Mouse (Mus musculus) gastrocnemius, postnatal 10 days (tissue): ENCODE data around the gene Pheta1. TPM values are rescaled to one million over a fixed set of nuclear protein-coding genes. Genes with fewer than 3 reads are reported as not detected.

Source experiments
- DNase-seq: peaks from one replicate; pipeline ENCODE4 v3.0.0; 2021; ENCODE audit warnings: mixed read lengths
- total RNA-seq, 2 experiments: library from RNA; stranded (reverse); gene quantifications; 2 replicates each; pipeline ENCODE4 v1.2.3; 2021

Pheta1 gene
- total RNA-seq, 2 experiments from 2014 or later: 6.4 to 7.6 TPM

- DNase-seq: no peak
Measured at GRCm38 (mm10) chr5:121824121-121824520, 24.7 kb upstream of the Pheta1 start.

GRCm38 (mm10) chr5:121825606-121826005 lies 23.2 kb upstream of the Pheta1 start:
- peak; percentile 2 for DNase-seq

- DNase-seq: no peak
Measured at GRCm38 (mm10) chr5:121827876-121828275, 20.9 kb upstream of the Pheta1 start.

DNA sequence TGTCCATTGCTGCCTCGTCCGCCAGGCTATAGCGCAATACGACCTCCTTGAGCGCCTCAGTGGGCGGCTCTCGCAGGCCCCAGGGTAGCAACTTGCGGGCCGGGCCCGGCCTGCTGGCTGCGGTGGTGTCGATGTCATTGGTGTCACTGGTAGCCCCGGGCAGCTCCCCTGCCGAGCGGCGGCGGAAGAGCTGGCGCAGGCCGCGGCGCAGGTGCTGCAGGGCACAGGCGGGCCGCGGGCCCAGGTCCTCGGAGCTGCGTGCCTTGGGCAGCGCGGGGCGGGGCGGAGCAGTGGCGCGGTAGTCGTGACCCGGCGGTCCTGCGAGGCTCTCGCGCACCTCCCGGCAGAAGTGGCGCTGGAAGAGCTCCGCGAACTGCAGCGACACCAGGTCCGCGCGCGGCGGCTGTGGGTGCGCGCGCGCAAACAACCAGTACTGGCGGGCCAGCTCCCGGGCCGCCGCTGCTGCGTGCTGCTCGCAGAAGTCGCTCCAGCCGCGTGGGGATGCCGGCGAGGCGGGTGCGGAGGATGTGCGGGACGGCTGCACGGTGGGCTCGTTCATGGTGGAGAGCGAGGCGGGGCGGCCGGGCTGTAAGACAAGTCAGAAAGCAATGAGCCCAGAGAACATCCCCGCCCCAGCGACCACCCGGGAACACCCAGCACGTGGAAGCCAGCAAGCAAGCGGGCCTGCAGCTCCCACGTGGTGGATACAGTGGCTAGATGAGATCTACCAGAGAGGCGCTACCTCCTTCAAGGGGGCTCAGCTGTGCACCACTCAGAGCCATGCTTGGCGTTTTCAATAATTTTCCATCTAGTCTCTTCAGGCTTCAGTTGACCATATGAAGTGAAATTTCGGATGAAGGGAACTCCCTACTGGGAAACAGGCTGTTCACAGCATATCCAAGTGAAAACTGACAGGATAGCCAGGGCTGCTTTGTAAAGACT lies 20.0 kb upstream of the Pheta1 start:
- DNase-seq: peak; percentile 56

GRCm38 (mm10) chr5:121831002-121831601 lies 17.7 kb upstream of the Pheta1 start:
- no peak for DNase-seq

DNA sequence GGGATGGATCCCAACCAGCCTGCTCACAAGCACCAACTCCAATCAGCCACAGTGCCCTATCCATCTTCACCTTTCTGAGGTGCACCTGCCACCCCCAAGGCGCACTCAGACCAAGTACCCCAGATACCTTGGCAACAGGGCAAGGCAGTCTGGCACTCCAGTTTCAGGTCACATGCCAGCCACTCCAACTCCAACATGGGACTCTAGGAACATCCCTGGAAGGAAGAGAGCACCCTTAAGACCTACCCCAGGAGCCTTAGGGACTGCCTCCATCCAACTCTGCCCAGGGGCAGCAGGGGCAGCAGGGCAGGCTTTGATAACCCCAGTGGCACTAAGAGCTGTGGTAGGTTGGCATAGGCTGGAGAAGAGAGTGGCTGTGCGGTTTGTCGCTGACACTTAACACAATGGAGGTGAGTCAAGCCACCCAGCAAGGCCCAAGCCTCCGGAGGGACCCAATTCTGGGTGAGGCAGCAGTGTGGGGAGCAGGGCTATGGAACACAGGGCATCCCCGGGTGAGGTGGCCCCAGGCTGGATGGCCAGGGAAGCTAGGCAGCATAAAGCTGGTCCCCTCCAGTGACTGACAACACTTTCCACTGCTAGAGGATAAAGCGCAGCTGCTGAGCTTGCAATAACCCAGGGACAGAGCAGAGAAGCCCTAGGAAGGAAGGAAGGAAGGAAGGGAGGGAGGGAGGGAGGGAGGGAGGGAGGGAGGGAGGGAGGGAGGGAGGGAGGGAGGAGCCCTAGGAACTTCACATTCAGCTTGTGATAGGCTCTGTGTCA lies 16.2 kb upstream of the Pheta1 start:
- DNase-seq: no peak

DNA sequence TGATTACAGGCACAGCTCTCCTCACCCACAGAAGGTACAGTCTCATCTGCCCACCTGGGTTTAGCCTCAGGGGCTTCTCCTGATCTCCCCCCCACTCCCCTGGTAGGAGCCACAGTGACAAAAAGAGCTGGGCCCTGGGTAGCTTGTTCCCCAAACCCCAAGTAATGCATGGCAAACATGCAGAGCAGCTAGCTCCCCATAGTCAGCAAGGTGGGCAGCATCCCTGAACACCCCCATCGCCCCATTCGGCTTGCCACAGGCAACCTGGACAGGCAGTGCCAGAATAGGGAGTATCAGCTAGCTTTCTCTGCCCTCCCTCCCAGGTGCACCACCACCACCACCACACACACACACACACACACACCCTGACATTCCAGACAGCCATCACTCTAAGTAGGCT lies 15.6 kb upstream of the Pheta1 start:
- no peak for DNase-seq

DNA sequence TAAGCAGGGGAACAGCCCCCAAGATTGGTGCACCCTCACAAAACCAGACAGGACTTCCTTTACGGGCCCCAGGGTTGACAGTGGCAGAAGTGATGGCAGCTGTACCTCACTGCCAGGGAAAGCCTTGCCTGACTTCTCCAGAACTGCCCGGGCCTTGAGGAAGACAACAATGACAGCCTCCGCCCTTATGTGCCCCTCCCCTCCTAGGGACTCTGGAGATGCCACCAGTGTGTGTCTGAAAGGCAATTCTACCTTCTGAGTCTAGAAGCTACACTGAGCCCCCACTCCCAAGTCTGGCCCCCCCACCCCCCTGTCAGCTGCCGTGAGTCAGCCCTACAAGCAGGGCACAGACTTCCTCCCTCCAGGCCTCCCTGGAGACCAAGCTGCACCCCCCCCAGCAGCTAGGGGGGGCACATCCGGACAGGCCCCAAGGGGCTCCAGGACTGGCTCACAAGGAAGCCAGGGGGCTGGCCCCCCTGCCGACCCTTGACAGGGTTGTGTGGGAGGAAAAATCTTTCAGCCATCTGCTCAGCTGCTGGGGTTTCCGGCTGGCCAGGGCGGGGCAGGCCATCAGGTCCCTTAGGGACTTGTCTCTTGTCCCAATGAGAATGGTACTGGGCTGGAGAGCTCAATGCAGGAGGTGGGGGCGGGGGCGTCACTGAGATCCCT lies 15.1 kb upstream of the Pheta1 start:
- peak; percentile 47 for DNase-seq

GRCm38 (mm10) chr5:121834241-121834606 lies 14.6 kb upstream of the Pheta1 start:
- no peak for DNase-seq

DNA sequence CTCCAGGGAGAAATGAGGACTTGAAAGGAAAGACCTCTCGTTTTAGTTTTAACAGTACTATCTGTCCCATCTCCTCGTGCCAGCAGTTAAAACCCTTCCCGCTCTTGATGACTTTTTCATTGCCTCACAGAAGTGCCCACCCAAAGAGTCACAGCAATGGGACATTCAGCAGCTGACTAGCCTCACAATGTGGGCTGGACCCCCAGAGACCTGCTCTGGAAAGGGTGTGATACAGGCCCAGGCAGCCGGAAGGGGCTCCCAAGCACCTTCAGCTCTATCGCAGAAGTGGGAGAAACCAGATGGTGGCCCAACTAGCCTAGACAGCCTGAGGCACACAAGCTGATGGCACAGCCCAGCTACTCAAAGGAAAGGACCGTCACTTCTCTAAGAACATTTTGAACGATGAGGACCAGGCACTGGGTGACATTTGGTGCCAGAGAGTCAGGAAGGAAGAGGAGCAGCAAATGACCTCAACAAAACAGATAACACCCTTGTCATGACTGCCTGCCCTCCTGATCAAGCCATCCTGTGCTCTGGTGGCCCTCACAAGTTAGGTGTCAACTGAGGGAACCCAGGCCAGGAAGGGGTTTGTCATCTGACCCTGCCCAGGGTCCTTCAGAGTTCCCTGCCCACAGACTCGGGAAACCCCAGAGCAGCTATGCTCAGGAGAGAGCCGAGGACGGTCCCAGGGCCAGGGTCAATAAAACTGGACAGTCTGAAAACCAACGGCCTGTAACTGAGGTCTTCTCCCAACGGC lies 13.6 kb upstream of the Pheta1 start:
- DNase-seq: no peak

GRCm38 (mm10) chr5:121835949-121836691 lies 12.7 kb upstream of the Pheta1 start:
- no peak for DNase-seq

DNA sequence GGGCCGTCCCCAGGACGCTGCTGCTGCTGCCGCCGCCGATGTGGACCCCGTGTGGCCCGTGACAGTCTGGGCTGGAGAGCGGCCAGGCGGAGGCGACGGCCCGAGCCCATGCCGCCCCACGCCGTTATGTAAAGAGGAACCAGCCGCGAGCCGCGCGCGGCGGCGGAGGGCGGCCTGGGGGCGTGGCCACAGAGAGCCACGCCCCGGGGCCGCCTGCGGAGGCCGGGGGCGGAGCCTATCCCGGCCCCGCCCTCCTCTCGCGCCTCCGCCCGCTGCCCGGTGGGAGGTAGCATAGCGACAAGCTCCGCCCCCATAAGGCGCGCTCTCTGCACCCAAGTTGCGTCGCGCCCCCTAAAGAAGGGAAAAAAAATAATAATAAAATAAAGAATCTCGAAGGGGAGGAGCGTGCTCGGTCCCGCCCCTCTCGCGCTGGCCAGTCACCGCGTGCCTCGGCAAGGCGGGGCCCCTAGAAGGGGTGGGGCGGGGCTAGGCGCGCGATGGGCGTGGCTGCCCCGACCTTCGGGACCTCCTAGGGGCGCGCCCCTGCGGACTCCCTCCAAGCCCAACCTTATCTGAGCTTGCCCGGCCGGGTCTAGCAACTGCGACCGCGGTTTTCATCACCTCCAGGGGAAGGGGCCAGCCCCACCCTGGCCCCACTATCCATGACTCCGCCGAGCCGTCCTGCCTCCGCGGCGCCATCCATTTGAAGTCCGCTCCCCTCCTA lies 11.9 kb upstream of the Pheta1 start:
- DNase-seq: peak; percentile 94

- DNase-seq: peak; percentile 51
Measured at GRCm38 (mm10) chr5:121837441-121838340, 11.1 kb upstream of the Pheta1 start, which contains the start of gene Sh2b3. Gene Sh2b3 (minus strand): TSS chr5:121837646.

- no peak for DNase-seq
Measured at GRCm38 (mm10) chr5:121838341-121839127, 10.2 kb upstream of the Pheta1 start.

DNA sequence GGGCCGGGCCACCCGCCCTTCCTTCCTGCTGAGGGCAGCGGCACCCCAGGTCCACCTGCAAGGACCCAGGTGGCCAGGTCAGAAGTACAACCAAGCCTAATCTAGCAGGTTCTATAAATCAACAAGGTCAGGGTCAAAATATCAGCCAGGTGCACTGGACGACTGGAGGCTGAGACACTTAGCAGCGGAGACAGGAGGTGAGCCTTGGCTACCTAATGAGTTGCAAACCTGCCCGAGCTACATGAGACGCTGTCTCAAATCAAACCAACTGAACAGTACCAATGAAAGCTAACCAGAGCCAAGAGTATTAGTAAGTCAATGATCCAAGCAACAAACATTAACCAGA lies 9.7 kb upstream of the Pheta1 start:
- DNase-seq: no peak

DNA sequence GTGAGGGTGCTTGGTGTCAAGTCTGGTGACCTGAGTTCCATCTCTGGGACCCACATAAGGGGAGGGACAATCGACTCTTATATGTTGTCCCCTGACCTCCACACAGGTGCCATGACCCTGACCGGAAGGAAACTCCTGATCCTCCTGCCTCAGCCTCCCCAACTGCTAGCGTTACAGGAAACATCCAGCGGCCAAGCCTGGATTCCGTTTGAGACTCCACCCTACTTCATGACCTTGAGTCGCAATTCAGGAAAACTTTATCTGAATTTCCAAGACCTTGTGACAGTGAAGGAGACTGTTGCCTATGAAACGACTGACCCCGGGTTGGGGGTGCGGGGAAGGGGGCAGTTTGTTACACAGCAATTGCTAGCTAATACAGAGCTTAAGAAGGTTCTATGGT lies 7.3 kb upstream of the Pheta1 start:
- DNase-seq: no peak

DNA sequence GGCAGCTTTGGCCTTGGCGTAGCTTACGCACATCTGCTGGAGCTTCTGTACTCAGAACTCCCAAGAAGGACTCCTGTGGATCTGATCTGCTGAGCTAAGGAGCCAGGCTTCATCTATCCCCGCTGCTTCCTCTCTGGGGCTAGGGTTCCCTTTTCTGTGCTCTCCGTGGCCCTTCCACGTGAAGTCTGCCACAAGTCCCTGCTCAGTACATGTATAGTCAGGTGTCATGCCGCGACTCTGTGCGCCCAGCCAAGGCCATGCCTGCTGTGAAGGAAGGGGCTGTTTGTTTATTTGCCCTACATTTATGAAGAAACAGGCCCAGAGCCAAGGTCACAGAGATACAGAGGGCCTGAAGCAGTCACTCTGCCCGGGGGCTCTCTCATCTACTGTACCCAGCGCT lies 6.8 kb upstream of the Pheta1 start:
- DNase-seq: no peak

DNA sequence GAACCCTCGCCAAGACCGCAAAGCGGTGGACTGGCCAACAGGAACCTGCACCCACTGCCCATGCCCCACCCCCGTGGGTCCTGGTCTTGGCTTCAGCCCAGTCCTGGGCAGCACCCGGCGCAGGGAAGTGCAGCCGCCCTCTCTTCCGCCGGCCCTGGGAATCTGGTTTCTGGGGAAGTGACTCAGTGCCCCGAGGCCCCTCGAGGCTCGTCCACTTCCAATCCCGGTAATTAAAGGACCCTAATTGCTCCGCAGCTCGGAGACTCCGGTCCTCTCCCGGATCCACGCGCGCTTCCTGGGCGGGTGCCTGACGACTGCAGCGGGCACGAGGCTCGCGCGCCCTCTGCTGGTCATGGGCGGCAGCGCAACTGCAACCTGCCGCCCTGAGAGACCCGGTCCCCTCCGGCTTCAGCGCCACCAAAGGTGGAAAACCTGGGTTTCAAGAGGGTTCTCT lies 6.1 kb upstream of the Pheta1 start:
- peak; percentile 91 for DNase-seq
